Mouse (Mus musculus) heart, adult 2 months (tissue): ENCODE results near the gene Eif1ad.

ENCODE experiments used
- CTCF ChIP-seq: fragments of 200-600 bp; IDR thresholded peaks from 2 replicates; pipeline ENCODE4 v1.8.1; 2022; ENCODE audit warnings: antibody characterized with exemption, mild to moderate bottlenecking, moderate library complexity
- EP300 ChIP-seq: fragments of 200-500 bp; IDR thresholded peaks from 2 replicates; pipeline ENCODE4 v1.6.1; 2011; ENCODE audit warnings: low read depth, low read length, control low read depth; ENCODE audit not compliant: insufficient read depth
- POLR2A ChIP-seq: fragments of 200-500 bp; IDR thresholded peaks from 2 replicates; pipeline ENCODE4 v1.6.1; 2011; ENCODE audit warnings: mild to moderate bottlenecking, low read depth, low read length, control low read depth; ENCODE audit not compliant: insufficient read depth

DNA sequence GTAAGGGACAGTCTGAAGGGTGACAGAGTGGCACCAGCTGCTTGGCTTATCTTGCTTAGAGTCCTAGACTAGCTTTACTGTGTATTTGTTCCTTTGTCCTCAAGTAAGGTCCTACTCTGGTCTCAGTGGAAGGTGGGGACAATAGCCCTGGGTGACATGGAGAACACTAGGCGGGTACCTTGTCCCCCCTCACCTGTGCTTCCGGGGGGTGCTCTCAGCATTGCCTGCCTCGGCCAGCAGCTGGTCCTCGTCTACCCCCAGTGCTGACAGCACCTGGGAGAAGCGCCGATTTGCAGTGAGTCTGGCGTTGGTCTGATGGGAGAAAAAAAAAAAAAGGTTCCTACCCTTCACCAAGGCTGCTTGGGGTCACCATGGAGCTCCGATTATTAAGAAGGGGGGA is 23.9 kb downstream of the Eif1ad start:
- TF ChIP-seq POLR2A: no peak
- TF ChIP-seq CTCF: no peak
- TF ChIP-seq EP300: no peak
